Mouse (Mus musculus) mouse trophoblast stem cell (cell line): ENCODE data around the gene Angel2.

ENCODE experiments used
- in situ Hi-C, 2 experiments: fragments of 300-500 bp; cut with MseI, MboI; formaldehyde crosslinking; loops; 2 replicates in 1 of 2; 3 replicates in 1 of 2; pipeline ENCODE4 v1.15.1; 2025

Angel2 gene

DNA sequence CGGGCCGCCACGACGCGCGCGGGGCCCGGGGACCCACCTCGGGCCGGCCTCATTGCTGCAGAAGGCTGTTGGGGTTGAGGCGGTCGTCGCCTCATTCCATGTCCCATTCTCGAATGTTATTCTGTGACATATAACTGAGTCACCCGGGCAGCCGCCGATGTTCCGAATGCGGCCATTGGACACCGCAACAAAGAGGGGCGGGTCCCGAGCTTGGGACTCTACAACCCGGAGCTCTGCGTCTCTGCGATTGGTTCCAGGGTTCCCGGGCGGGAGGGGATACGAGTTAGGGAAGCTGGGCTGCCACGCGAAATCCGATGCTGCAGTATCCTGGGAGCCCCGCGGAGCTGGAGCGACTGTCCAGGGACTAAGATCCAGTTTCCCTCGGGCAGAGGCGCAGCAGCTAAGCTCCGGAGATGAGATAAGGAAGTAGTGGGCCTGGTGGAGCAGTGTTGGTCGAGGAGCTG, 54.2 kb downstream of the Angel2 start, which contains the start of gene Vash2:
TSS of gene Vash2 (minus strand) at position 197 of the 464 bp plus-strand sequence.
- in situ Hi-C loops = no loop called here

DNA sequence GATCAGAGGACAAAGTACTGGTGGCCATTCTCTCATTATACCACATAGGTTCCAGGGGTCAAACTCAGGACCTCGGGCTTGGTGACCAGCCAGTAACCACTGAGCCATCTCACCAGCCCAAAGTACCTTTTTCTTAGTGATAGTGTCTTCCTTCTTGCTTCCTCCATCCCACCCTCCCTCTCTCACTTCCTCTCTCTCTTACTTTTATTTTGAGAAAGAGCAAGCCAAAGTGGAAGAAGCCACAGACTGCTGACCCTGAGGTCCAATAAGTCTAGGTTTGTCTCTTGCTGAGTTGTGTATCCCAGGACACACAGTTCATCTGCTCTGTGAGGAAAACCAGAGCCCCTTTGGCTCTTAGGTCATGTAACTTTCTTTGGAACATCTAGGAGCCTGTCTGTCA, 55.6 kb downstream of the Angel2 start:
- in situ Hi-C loops = no loop called here

DNA sequence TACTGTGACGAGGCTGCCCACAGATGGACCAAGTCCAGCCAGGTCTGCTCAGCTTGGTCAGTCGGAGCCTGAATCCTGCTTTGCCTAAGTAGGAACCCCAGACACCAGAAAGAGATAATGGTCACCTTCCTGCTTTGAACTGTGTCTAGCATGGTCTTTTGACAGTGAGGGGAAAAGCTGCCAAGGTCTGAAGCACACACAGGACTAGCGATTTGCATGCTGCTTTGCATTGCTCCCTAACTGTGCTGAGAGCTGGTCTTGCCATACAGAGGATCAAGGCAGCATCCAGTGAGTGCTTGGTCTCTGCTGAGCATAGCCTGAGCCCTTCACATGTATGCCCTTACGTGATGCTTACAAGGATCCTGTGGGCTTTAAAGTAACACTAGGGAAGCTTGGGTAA, 56.5 kb downstream of the Angel2 start:
- in situ Hi-C loops = no loop called here

DNA sequence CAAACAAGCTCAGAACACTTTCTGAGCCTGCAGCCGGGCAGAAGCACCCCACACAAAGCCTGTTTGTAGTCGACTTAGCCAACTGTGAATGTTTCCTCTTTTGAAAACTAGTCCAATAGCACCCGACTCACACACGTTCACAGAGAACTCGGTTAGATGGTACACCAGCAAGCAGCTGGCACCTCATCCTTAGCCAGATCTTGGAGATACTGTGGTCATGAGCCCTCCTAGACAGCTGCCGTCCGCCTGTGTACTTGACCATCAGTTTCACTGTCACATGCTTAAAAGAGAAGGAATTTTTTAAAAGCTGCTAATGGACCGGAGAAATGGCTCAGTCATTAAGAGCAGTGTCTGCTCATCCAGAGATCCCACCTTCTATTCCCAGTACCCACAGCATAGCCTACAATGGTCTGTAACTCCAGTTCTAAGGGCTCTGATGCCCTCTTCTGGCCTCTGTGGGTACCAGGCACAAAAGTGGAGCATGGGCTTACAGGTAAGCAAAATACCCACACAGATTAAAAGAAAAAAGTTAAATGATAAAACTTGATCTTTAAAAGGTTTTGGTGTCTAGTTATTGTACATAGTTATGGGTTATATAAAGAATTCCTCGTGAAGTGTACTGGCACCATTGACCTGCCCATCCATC, 64.6 kb downstream of the Angel2 start:
- in situ Hi-C loops = loop anchor here in 1 of 2 experiments (10.0 kb wide), 1 partner anchor 45 kb away; no protein-coding TSS in a partner anchor

DNA sequence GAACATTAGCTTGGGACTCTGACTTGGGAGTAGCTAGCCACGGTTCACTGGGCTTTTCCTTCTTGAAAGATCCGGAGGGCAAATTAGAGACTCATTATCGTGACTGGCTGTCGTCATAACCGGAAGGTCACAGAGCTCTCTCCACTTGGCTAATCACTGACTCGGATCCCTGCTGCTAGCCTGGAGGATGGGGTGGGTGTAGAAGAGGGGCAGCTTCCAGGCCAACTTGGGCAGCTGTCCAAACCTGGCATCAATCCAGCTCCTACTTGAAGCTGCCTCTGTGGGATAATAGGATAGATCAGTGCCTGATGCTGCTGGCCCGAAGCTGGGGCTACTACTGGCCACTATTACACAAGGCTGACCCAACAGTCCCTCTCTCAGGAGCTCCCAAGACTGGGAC, 70.6 kb downstream of the Angel2 start:
- in situ Hi-C loops = loop anchor here in 1 of 2 experiments (10.0 kb wide), 1 partner anchor 51 kb away; no protein-coding TSS in a partner anchor

DNA sequence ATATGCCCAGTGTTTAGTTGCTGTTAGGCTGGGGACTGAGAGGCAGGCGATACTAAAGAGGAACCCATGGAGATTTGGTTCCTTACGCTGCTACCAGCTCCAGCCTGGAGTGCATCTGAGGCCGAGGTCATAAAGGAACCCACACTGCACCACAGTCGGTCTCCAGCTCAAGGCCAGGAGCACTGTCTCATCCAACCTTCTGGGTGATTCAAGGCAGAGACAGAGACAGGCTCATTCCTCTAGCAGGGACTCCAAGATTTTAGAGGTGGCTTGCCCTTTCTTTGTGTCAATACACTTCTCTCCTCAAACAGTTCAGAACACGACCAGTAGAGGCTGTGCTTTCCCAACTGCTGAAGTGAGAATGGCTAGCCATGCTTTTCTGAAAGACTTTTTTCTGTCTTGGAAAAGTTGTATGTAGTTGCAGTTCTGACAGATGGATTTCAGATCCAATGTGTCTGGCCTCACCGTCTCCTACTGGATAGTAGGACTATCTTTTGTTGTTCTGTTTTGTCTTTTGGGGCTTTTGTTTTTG, 71.5 kb downstream of the Angel2 start:
- in situ Hi-C loops = loop anchor here in 1 of 2 experiments (10.0 kb wide), 1 partner anchor 52 kb away; no protein-coding TSS in a partner anchor
